Mouse (Mus musculus) midbrain, postnatal 0 days (tissue): ENCODE data around the gene Ccdc167. TPM values are rescaled to one million over a fixed set of nuclear protein-coding genes. Genes with fewer than 3 reads are reported as not detected.

Experiments used
- ATAC-seq: fragments of 200-750 bp; cut with Nextera tagmentation; 2 replicates; pipeline ENCODE4 v1.8.0; 2017; ENCODE audit warnings: moderate number of reproducible peaks, mild to moderate bottlenecking, moderate TSS enrichment, moderate library complexity; ENCODE audit not compliant: low FRiP score
- DNase-seq: peaks from one replicate; pipeline ENCODE4 v3.0.0-alpha.2; 2015; ENCODE audit warnings: low spot score
- H3K27ac ChIP-seq: fragments of 300-500 bp; sonication (generic); 2 replicates; pipeline ENCODE4 v1.5.1; 2014; ENCODE audit warnings: low read depth, mild to moderate bottlenecking, low read length, mixed read lengths
- H3K27me3 ChIP-seq: fragments of 300-500 bp; sonication (generic); 2 replicates; pipeline ENCODE4 v1.6.1; 2014; ENCODE audit warnings: low read length, control low read depth, mixed read lengths; ENCODE audit not compliant: insufficient read depth
- H3K36me3 ChIP-seq: fragments of 300-500 bp; sonication (generic); 2 replicates; pipeline ENCODE4 v1.6.1; 2014; ENCODE audit warnings: low read length, control low read depth, mixed read lengths; ENCODE audit not compliant: insufficient read depth
- H3K4me1 ChIP-seq: fragments of 300-500 bp; sonication (generic); 2 replicates; pipeline ENCODE4 v1.6.1; 2014; ENCODE audit warnings: mild to moderate bottlenecking, control low read depth, antibody characterized with exemption, low read length, mixed read lengths; ENCODE audit not compliant: insufficient read depth
- H3K4me2 ChIP-seq: fragments of 300-500 bp; sonication (generic); 2 replicates; pipeline ENCODE4 v1.6.1; 2014; ENCODE audit warnings: low read depth, mild to moderate bottlenecking, low read length, mixed read lengths; ENCODE audit not compliant: poor library complexity, severe bottlenecking
- H3K4me3 ChIP-seq: fragments of 300-500 bp; sonication (generic); 2 replicates; pipeline ENCODE4 v1.5.1; 2014; ENCODE audit warnings: low read depth, mild to moderate bottlenecking, low read length, moderate library complexity
- H3K9ac ChIP-seq: fragments of 300-500 bp; sonication (generic); replicated peaks from 2 replicates; pipeline ENCODE4 v1.6.1; 2014; ENCODE audit warnings: mild to moderate bottlenecking, low read length, moderate library complexity, mixed read lengths; ENCODE audit not compliant: poor library complexity, severe bottlenecking
- H3K9me3 ChIP-seq: fragments of 300-500 bp; sonication (generic); 2 replicates; pipeline ENCODE4 v1.6.1; 2016; ENCODE audit warnings: low read length, control low read depth
- CTCF ChIP-seq: IDR thresholded peaks from 2 replicates; pipeline ENCODE4 v1.5.1; 2016; ENCODE audit warnings: antibody characterized with exemption, mild to moderate bottlenecking
- WGBS: fragments of 180-500 bp; shearing (Covaris S2); extraction: QIAGEN DNeasy Blood & Tissue Kit; methylation state at CpG from one replicate; pipeline ENCODE4 v1.1.7; 2014; 5-methylcytosine and 5-hydroxymethylcytosine counted together
- polyA plus RNA-seq: library from polyadenylated mRNA; unstranded; fragments of >200 nt; fragmentation: Nextera tagmentation; extraction: Ambion mirVana; gene quantifications from 2 replicates; pipeline ENCODE4 v1.2.1, GENCODE M21; 2015
- total RNA-seq: library from RNA; depleted of rRNA; stranded (reverse); fragments of >200 nt; gene quantifications from 2 replicates; pipeline ENCODE4 v1.2.3, GENCODE M21; 2014; rRNA removed

The Ccdc167 gene
- total RNA-seq (9.0 and 9.4 TPM in 2 replicates), polyA plus RNA-seq (8.3 and 8.6 TPM in 2 replicates)

DNA sequence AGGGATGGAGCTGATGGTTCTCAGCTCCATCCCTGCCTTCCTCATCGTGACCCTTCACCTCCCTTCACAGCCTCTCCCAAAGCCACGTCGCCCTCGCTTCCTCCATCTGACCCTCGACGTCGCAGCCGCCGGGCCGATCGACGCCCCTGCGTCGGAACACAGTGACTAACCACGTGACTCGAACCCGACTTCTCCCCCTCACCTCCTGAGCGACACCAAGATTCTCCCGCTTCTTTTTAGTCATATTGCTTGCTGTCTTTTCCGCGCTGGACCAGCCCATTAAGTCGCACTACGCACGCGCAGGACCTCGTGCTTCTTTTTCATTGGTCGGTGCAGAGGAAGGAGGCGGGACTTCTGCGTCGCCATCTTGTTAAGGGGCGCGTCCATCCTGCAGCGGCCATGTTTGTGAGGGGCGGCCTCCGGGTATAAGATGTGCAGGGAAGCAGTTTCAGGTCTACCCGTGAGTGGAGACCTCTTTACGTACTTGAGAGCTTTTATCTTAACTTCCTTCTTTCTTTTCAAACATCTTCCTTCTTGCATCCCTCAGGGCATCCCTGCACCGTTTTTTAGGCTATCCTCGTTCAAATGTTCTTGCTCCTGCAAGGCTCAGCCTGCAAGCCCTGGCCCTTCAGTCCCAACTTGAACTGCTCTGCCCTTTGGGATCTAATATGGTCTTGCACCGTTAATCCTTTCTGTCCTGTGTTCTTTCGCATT, at the start of gene Ccdc167:
Gene Ccdc167, minus strand, starts transcription at position 313 of the 714 bp plus-strand sequence.
- H3K27ac ChIP-seq: peak within 1 kb of the TSS; percentile 69
- DNase-seq (peak; percentile 97), ATAC-seq (peak; percentile 94)
- H3K36me3 ChIP-seq: no peaks in the 10 kb centered on the region
- no peak for TF ChIP-seq CTCF
- WGBS: 5% methylated on average over 41 of the region's 41 CpGs
- peak within 1 kb of the TSS; percentile 72 for H3K4me2 ChIP-seq
- no peaks in the 10 kb centered on the region for H3K27me3 ChIP-seq
- peaks cover 6% of the 10 kb centered on the region; the same call in 1 of the 2 replicates for H3K4me1 ChIP-seq
- peak within 1 kb of the TSS; percentile 54 for H3K9ac ChIP-seq
- H3K4me3 ChIP-seq: peak within 1 kb of the TSS; percentile 51
- H3K9me3 ChIP-seq: no peaks in the 10 kb centered on the region

DNA sequence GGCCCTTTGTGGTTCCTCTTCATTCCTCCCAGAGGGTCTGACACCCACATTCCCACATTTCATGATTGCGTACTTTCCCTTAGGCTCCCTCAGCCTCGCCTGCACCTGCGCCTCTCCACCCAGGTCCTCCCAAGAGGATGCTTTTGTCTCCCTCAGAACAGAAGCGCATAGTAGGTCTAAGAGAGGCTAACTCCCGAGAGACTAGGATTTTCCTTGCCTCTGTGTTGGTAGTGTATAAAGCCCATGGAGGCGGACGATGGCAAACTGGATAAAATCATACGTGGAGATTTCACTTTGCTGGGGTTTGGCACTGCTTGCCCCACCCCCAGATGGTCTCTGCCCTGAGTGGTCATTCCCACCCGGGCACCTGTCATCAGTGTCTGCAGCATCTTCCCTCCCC, 48.5 kb upstream of the Ccdc167 start:
- Histone ChIP-seq H3K27ac (no peak overlapping the region), H3K9ac (no peak overlapping the region), H3K4me3 (no peak overlapping the region), H3K4me1 (no peaks in the 10 kb centered on the region), H3K4me2 (no peak overlapping the region), H3K9me3 (no peaks in the 10 kb centered on the region), H3K27me3 (no peaks in the 10 kb centered on the region), H3K36me3 (no peaks in the 10 kb centered on the region)
- 89% methylated on average over 9 of the region's 9 CpGs for WGBS
- no peak for ATAC-seq
- TF ChIP-seq CTCF: no peak
- no peak for DNase-seq

DNA sequence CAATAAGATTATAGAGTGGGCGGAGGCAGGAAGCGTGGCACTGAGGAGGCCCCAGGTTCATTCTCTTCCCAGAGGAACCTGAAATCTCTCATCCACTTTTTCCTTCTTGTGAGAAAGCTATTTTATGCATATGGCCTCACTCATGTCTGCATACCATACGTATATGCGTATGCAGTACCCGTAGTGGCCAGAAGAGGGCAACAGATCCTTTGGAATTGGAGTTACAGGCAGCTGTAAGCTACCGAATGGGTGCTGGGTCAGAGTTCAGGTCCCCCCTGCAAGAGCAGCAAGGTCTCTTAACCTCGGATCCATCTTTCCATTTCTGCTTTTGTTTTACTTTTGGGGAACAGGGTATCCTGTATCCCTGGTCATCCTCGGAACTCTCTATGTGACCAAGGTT, 45.7 kb upstream of the Ccdc167 start:
- Histone ChIP-seq H3K9ac (no peak overlapping the region), H3K4me2 (no peak overlapping the region), H3K27ac (no peak overlapping the region), H3K27me3 (no peaks in the 10 kb centered on the region), H3K9me3 (no peaks in the 10 kb centered on the region), H3K4me3 (no peak overlapping the region), H3K36me3 (no peaks in the 10 kb centered on the region), H3K4me1 (no peaks in the 10 kb centered on the region)
- WGBS: 72% methylated on average over 8 of the region's 8 CpGs
- TF ChIP-seq CTCF: peak; percentile 73
- DNase-seq (no peak), ATAC-seq (no peak)

DNA sequence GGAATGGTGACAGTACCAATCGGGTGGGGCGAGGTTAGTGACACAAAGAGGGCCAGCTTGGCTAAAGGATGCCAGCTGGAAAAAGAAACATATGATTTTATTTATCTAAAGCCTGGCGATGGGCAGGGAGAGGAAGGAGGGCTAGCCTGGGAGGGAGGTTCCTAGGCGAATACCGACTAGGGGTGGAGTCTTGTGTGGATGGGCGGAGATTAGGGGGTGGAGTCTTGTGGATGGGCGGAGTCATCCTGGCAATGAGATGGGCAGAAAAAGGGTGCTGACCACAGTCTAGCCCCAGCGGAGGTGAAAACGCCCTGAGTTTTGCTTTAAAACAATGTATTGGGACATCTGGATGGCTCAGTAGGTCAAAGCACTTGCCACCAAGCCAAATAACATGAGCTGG, 45.1 kb upstream of the Ccdc167 start:
- TF ChIP-seq CTCF: no peak
- H3K4me1 ChIP-seq: no peaks in the 10 kb centered on the region
- H3K4me3 ChIP-seq: no peak overlapping the region
- ATAC-seq (no peak), DNase-seq (no peak)
- 77% methylated on average over 9 of the region's 9 CpGs for WGBS
- no peak overlapping the region for H3K9ac ChIP-seq
- H3K27me3 ChIP-seq: no peaks in the 10 kb centered on the region
- no peaks in the 10 kb centered on the region for H3K36me3 ChIP-seq
- H3K9me3 ChIP-seq: no peaks in the 10 kb centered on the region
- no peak overlapping the region for H3K27ac ChIP-seq
- no peak overlapping the region for H3K4me2 ChIP-seq

DNA sequence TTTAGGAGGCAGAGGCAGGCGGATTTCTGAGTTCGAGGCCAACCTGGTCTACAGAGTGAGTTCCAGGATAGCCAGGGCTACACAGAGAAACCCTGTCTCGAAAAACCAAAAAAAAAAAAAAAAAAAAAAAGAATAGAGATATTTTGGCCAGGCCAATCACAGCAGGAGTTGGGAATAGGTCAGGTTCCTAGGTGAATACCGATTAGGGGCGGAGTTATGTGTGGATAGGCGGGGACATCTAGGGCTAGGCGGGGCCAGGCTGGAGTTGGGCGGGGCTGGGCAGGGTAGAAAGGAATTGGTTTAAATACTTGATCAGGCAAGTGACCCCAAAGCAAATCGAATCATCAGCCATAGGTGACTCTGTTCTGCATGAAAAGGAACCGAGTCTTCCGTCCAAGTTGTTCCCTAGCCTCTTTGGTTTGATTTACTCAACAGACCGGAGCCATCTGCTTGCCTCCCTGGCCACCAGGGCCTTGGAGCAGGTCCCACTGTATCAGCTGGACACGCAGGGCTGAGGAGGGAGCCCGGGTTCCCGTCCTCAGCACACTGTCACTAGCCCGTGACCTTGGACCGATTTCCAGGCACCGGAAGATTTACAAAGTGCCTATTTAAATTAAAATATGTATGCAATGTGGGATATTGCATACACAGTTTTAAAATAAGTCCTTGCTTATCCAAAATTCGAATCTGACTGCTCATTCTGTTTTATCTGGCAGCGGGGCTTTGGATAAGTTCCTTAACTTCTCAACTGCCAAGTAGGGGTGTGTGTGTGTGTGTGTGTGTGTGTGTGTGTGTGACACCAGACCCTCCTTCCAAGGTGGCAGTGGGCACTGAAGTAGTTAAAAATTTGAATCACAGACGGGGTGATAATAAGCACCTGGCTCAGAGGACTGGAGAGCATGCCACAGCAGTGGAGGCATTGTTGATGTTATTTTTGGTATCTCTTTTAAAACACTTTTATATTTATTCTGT, 43.8 kb upstream of the Ccdc167 start:
- 80% methylated on average over 19 of the region's 21 CpGs for WGBS
- TF ChIP-seq CTCF: no peak
- H3K27me3 ChIP-seq: no peaks in the 10 kb centered on the region
- no peak for ATAC-seq
- no peak overlapping the region for H3K4me2 ChIP-seq
- no peak overlapping the region for H3K4me3 ChIP-seq
- H3K27ac ChIP-seq: no peak overlapping the region
- H3K9ac ChIP-seq: no peak overlapping the region
- H3K4me1 ChIP-seq: no peaks in the 10 kb centered on the region
- H3K36me3 ChIP-seq: no peaks in the 10 kb centered on the region
- H3K9me3 ChIP-seq: no peaks in the 10 kb centered on the region
- DNase-seq: peak; percentile 55
